Mouse (Mus musculus): ENCODE results near the gene Thpo. TPM values are rescaled to one million over a fixed set of nuclear protein-coding genes. Genes with fewer than 3 reads are reported as not detected.

The Thpo gene
- polyA plus RNA-seq, 1 experiment from 2014 or later = 0.68 TPM

DNA sequence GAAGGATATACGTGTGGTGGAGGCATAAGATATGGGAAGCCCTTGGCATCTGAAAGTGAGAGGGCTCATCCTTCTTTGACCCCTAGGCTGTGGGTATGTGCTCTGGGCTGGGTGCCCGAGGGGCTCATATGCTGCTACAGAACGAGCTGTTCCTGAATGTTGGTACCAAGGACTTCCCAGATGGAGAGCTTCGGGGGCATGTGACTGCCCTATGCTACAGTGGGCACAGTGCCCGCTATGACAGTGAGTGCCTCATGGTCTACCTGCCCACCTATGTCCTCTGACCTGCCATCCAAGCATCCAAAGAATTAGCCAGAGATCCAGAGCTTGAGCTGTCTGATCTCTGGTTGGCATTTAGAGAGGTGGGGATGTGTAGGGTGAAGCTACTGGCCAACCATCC lies 2.5 kb upstream of the Thpo start:
- Histone ChIP-seq H3K9me3 (replicated peaks) (no peaks in the 10 kb centered on the region), H3K36me3 (ENCODE audit: poor library complexity, severe bottlenecking) (0 out of 2 replicates have a peak, but pooled peaks cover 2% of the 10 kb centered on the region), H3K27me3 (peaks cover 28% of the 10 kb centered on the region), H3K9ac (no peak overlapping the region), H3K4me1 (peaks cover 14% of the 10 kb centered on the region), H3K27ac (no peak overlapping the region), H3K4me3 (no peak overlapping the region), H3K4me2 (no peak overlapping the region)
- no peak for ATAC-seq
- WGBS = 89% methylated on average over 5 of the region's 5 CpGs

DNA sequence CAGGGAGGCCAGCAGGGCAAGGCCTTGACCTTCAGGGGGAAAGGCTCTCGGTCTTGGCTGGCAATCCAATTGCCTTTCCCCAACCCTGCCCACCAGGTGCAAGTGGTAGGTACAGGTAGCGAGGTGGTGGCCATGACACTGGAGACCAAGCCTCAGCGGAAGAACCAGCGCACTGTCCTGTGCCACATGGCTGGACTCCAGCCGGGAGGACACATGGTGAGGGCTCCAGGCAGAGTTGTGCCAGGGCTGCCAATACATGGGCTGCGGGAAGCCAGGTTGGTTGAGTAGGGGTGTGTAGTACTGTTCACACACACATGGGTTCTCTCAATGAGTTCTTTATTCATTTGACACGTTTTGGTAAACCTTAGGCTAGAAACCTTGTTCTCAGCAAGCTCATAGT lies 1.9 kb upstream of the Thpo start:
- Histone ChIP-seq H3K27me3 (peaks cover 28% of the 10 kb centered on the region), H3K9me3 (replicated peaks) (no peaks in the 10 kb centered on the region), H3K36me3 (ENCODE audit: poor library complexity, severe bottlenecking) (0 out of 2 replicates have a peak, but pooled peaks cover 2% of the 10 kb centered on the region), H3K4me2 (no peak overlapping the region), H3K27ac (no peak overlapping the region), H3K4me1 (peaks cover 14% of the 10 kb centered on the region), H3K4me3 (no peak overlapping the region), H3K9ac (no peak overlapping the region)
- ATAC-seq = no peak
- 90% methylated on average over 7 of the region's 7 CpGs for WGBS

DNA sequence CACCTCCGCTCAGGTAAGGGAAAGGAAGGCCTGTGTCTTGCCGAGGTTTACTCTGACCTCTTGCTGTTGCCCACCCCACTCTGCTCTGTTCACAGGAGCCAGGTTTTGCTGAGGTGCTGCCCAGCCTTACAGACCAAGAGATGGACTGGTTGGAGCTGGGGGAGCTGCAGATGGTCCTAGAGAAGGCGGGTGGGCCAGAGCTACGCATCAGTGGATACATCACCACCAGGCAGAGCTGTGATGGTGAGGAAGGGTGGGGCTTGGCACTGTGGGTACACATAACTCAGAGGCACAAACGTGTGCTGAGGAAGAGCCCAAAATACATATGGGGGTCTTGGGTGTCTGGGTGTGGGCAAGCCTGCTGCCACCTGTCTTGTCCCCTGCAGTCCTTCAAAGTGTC lies 1.3 kb upstream of the Thpo start:
- no peak overlapping the region for H3K4me2 ChIP-seq
- ATAC-seq = no peak
- H3K9ac ChIP-seq = no peak overlapping the region
- peaks cover 14% of the 10 kb centered on the region for H3K4me1 ChIP-seq
- 0 out of 2 replicates have a peak, but pooled peaks cover 2% of the 10 kb centered on the region for H3K36me3 ChIP-seq (ENCODE audit: poor library complexity, severe bottlenecking)
- no peak overlapping the region for H3K4me3 ChIP-seq
- H3K27me3 ChIP-seq = peaks cover 30% of the 10 kb centered on the region
- H3K27ac ChIP-seq = no peak overlapping the region
- no peaks in the 10 kb centered on the region for H3K9me3 ChIP-seq (replicated peaks)
- 84% methylated on average over 5 of the region's 5 CpGs for WGBS

DNA sequence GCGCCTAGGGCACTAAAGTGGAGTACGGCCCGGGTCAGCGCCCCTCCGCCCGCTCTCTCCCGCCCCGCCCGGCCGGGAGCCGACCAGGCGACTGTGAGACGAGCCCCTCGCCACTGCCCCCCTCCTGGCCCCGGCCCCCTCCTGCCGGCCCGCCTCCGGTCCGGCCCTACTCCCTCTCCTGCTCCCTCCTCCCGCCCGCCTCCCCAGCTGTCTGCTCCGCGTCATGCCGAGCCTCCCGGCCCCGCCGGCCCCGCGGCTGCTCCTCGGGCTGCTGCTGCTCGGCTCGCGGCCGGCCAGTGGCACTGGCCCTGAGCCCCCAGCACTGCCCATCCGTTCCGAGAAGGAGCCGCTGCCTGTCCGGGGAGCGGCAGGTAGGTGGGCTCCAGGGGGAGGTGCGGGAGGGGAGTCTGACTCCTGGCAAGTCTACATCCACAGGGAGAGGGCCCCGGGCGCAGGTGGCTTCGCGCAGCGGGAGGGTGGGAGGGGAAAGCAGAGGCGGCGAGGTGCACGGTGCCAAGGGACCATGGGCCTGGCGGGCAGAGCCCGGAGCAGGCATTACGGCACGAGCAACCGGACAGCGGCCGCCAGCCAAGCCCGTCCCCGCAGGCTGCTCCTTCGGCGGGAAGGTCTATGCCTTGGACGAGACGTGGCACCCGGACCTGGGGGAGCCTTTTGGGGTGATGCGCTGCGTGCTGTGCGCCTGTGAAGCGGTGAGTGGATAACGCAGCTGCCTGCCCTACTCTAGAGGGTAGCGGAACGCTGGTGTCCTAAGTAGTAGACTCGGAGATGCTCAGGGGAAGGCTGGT lies 1.2 kb downstream of the Thpo start, which contains the start of gene Chrd:
Gene Chrd (plus strand): TSS at position 203 of the 806 bp plus-strand sequence.
- Histone ChIP-seq H3K36me3 (ENCODE audit: poor library complexity, severe bottlenecking) (no peaks in the 10 kb centered on the region), H3K4me3 (peak within 1 kb of the TSS; percentile 61), H3K9ac (peak within 1 kb of the TSS; percentile 81), H3K27me3 (peaks cover 33% of the 10 kb centered on the region), H3K27ac (peak within 1 kb of the TSS; percentile 14; the same call in 1 of the 2 replicates), H3K4me1 (peaks cover 14% of the 10 kb centered on the region), H3K4me2 (peak within 1 kb of the TSS; percentile 94), H3K9me3 (replicated peaks) (no peaks in the 10 kb centered on the region)
- WGBS = under 1% methylated on average over 50 of the region's 70 CpGs
- ATAC-seq = peak; percentile 79

DNA sequence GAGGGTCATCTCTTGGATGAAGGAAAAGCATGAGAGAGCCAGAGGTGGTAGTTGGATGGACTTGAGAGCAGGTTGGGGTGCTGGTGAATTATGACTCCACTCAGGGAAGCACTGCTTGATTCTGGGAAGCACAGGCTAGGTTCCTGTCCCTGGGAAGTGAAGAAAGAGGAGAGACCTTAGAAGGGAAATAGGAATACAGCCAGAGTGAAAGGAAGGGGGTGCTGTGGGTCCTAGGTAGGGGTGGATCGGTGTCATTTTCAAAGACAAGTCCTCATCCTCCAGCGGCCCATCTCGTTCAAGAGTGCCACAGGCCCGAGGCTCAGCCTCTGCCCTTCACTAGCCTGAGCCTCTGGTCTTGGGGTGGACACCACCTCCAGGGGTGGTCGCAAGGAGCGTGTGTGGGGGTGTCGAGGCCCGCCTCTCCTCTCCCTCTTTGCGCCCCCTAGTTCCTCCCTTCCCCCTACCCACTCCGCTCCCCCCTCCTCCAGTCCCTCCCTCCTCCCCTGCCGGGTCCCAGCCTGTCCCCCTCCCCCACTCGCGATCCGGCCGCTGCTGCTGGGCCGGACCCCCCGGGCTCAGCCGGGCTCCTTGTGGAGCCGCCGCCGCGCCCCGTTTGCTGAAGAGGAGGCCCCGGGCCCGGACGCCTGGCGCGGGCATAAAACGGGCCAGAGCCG lies 1.9 kb downstream of the Thpo start:
- no peaks in the 10 kb centered on the region for H3K9me3 ChIP-seq (replicated peaks)
- peak overlapping the region; percentile 81 for H3K9ac ChIP-seq
- H3K27ac ChIP-seq = peak overlapping the region; percentile 14; the same call in 1 of the 2 replicates
- H3K27me3 ChIP-seq = peaks cover 33% of the 10 kb centered on the region
- peak; percentile 36 for ATAC-seq
- H3K36me3 ChIP-seq (ENCODE audit: poor library complexity, severe bottlenecking) = no peaks in the 10 kb centered on the region
- under 1% methylated on average over 28 of the region's 30 CpGs for WGBS
- peaks cover 14% of the 10 kb centered on the region for H3K4me1 ChIP-seq
- peak overlapping the region; percentile 61 for H3K4me3 ChIP-seq
- peak overlapping the region; percentile 94 for H3K4me2 ChIP-seq

DNA sequence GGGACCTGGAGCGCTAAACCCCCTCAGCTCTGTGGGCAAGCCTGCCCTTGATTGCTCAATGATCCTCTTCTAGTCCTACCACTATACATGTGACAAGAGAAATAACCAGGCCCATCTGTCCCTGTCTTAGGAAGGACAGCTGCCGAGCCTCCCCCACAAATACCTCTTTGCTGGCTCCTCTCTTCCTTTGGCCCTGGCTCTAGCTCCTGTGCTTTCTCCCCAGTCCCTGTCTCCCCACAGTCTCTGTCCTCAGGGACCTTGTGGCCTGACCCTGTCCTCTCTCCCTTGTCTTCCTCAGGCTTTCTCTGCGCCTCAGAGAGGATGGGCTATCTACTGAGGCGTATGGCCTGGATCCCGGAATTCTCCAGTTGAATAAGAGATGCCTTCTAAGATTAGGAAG lies 2.6 kb downstream of the Thpo start:
- no peak overlapping the region for H3K27ac ChIP-seq
- no peaks in the 10 kb centered on the region for H3K9me3 ChIP-seq (replicated peaks)
- H3K4me2 ChIP-seq = no peak overlapping the region
- 68% methylated on average over 5 of the region's 5 CpGs for WGBS
- H3K9ac ChIP-seq = no peak overlapping the region
- no peak overlapping the region for H3K4me3 ChIP-seq
- no peaks in the 10 kb centered on the region for H3K36me3 ChIP-seq (ENCODE audit: poor library complexity, severe bottlenecking)
- peaks cover 14% of the 10 kb centered on the region for H3K4me1 ChIP-seq
- H3K27me3 ChIP-seq = peaks cover 33% of the 10 kb centered on the region
- no peak for ATAC-seq

DNA sequence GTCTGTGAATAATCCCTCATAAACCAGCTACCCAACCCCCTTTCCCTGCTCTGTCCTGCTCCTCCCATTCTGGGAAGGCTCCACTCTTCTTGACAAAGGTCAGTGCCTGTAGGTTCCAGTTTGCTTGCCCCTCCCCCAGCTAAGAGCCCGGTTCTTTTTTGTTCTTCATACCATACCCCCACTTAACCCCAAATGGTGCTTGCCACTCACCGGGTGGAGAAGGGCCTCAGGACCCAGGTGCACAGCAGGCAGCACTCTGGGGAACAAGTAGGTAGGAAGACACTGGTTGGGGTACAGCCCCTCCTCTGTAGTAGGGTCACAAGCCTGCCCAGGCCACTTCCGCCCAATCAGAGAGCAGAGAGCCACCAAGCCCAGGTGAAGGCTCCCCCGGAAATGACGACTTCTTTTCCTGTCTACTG lies 4.0 kb downstream of the Thpo start:
- no peaks in the 10 kb centered on the region for H3K9me3 ChIP-seq (replicated peaks)
- no peak overlapping the region for H3K27ac ChIP-seq
- H3K36me3 ChIP-seq (ENCODE audit: poor library complexity, severe bottlenecking) = no peaks in the 10 kb centered on the region
- no peak overlapping the region for H3K4me2 ChIP-seq
- H3K9ac ChIP-seq = no peak overlapping the region
- peaks cover 24% of the 10 kb centered on the region for H3K27me3 ChIP-seq
- H3K4me3 ChIP-seq = no peak overlapping the region
- ATAC-seq = no peak
- 41% methylated on average over 5 of the region's 5 CpGs for WGBS
- H3K4me1 ChIP-seq = peaks cover 14% of the 10 kb centered on the region

DNA sequence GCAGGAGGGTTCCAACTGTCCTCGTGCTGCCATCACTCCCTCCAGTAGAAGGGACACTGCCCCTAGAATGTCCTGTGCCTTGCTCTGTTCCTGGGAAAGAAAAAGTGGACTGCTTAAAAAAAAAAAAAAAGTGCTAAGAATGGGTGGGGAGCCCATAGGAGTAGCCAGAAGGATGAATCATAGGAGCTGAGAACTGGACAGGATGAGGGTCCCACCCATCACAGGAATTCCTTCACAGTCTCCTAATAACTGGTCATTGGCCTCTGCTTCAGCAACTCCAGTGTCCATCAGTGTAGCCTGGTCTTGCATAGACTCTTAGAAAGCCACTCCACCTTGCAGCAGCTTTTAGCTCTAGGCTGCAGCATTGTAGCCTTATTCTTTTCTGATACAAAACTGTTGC lies 7.9 kb downstream of the Thpo start:
- no peak overlapping the region for H3K4me3 ChIP-seq
- ATAC-seq = no peak
- H3K9ac ChIP-seq = no peak overlapping the region
- H3K4me2 ChIP-seq = no peak overlapping the region
- no peaks in the 10 kb centered on the region for H3K9me3 ChIP-seq (replicated peaks)
- peaks cover 6% of the 10 kb centered on the region; the same call in 1 of the 2 replicates for H3K27me3 ChIP-seq
- no peaks in the 10 kb centered on the region for H3K4me1 ChIP-seq
- H3K27ac ChIP-seq = no peak overlapping the region
- H3K36me3 ChIP-seq (ENCODE audit: poor library complexity, severe bottlenecking) = peaks cover 11% of the 10 kb centered on the region
- WGBS = 69% methylated on average over 1 of the region's 1 CpGs

DNA sequence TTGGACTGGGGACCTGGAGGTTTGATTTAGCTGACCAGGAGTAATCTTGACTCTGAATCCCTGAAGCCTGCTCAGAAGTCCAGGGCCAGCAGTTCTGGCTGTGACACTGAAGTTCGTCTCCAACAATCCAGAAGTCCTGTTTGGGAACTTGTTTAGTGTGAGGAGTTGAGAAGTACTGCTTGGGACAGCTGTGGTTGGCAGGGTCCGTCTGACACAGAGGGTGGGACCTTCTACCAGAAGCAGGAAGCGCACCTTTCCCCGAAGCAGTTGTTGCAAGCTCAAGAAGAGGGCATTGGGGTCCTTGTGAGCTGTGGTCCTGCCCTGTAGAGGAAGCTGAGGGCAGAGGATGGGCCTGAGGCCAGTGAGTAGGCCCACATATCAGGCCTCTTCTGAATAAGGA lies 8.6 kb downstream of the Thpo start:
- H3K4me3 ChIP-seq = no peak overlapping the region
- H3K9me3 ChIP-seq (replicated peaks) = no peaks in the 10 kb centered on the region
- H3K36me3 ChIP-seq (ENCODE audit: poor library complexity, severe bottlenecking) = peaks cover 13% of the 10 kb centered on the region
- peaks cover 5% of the 10 kb centered on the region; the same call in 1 of the 2 replicates for H3K27me3 ChIP-seq
- ATAC-seq = no peak
- H3K27ac ChIP-seq = no peak overlapping the region
- no peaks in the 10 kb centered on the region for H3K4me1 ChIP-seq
- WGBS = 79% methylated on average over 4 of the region's 4 CpGs
- no peak overlapping the region for H3K9ac ChIP-seq
- H3K4me2 ChIP-seq = no peak overlapping the region

DNA sequence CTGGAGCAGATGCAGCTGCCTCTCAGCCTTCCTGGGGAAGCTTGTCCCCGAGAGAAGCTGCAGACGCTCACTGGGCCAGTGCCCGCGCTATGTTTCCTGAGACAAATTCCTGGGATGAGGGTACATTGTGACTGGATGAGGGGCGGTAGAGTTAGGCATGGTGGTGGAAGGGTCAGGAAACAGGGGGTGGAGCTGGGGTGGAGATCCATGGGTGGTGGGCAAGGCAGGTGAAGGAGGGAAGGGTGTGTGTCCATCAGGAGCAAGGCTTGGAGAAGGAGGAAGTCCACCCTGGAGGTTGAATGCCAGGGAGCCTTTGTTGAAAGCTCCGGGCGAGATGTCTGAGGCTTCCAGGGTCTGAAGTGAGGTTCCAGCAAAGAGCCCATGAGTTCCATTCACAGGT lies 9.0 kb downstream of the Thpo start:
- H3K27me3 ChIP-seq = peaks cover under 1% of the 10 kb centered on the region; the same call in 1 of the 2 replicates
- 86% methylated on average over 7 of the region's 7 CpGs for WGBS
- H3K9ac ChIP-seq = no peak overlapping the region
- H3K27ac ChIP-seq = no peak overlapping the region
- no peak overlapping the region for H3K4me3 ChIP-seq
- H3K4me1 ChIP-seq = no peaks in the 10 kb centered on the region
- ATAC-seq = no peak
- H3K4me2 ChIP-seq = no peak overlapping the region
- peaks cover 13% of the 10 kb centered on the region for H3K36me3 ChIP-seq (ENCODE audit: poor library complexity, severe bottlenecking)
- no peaks in the 10 kb centered on the region for H3K9me3 ChIP-seq (replicated peaks)

DNA sequence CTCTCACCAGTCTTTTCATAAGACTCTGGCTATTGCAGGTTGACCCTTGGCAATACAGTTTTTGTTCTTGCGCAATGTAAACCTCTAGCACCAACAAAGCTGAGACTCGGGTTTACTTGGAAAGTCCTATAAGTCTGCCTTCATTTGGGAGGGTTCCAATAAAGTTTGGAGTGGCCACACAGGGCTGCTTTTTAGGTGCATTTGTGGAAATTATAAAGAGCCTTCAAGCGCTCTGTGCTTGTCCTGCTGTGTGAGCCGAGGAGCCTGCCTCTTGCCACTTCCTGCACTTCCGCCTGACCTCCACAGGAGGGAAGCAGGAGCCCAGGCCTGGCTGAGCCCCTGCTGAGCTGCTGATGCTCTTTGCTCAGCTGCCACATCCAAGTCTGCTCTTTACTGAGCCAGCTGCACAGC lies 10.0 kb downstream of the Thpo start:
- Histone ChIP-seq H3K4me3 (no peak overlapping the region), H3K4me1 (no peaks in the 10 kb centered on the region), H3K9ac (no peak overlapping the region), H3K9me3 (replicated peaks) (no peaks in the 10 kb centered on the region), H3K27ac (no peak overlapping the region), H3K27me3 (no peaks in the 10 kb centered on the region), H3K36me3 (ENCODE audit: poor library complexity, severe bottlenecking) (peaks cover 13% of the 10 kb centered on the region), H3K4me2 (no peak overlapping the region)
- ATAC-seq = peak; percentile 45; the same call in 1 of the 2 replicates
- 36% methylated on average over 5 of the region's 5 CpGs for WGBS

DNA sequence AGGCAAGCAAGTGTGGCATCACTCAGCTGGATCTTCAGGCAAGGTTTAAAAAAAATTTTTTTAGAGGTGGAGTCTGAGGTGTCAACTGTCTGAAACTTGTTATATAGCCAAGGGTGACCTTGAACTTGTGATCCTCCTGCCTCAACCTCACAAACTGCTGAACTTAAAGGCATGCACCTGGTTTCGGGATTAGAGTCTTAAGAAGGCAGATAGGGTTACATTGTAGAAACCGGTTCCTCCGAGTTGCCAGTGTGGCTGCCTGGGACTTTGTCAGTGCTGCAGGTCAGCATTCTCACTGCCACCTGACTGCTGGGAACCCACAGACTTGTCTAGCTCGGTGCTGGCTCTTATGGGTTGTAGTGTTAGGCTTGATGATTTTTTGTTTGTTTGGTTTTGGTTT lies 11.1 kb downstream of the Thpo start:
- no peak for ATAC-seq
- 70% methylated on average over 4 of the region's 4 CpGs for WGBS
- peaks cover 7% of the 10 kb centered on the region for H3K4me1 ChIP-seq
- no peaks in the 10 kb centered on the region for H3K9me3 ChIP-seq (replicated peaks)
- H3K4me2 ChIP-seq = no peak overlapping the region
- H3K9ac ChIP-seq = no peak overlapping the region
- H3K27ac ChIP-seq = no peak overlapping the region
- H3K36me3 ChIP-seq (ENCODE audit: poor library complexity, severe bottlenecking) = peaks cover 13% of the 10 kb centered on the region
- no peaks in the 10 kb centered on the region for H3K27me3 ChIP-seq
- H3K4me3 ChIP-seq = no peak overlapping the region

Data from forebrain, embryonic 13.5 days (tissue).